Mouse (Mus musculus) brain, embryonic 14.5 days (tissue): ENCODE measurements at regions not wholly inside any gene's neighbourhood (a gene's known extent, or its start where the extent isn't known, plus 50 kb on each side); places are given as distances from the start of the nearest gene placed in this dataset.

ENCODE experiments used
- CTCF ChIP-seq: fragments of 200-500 bp; IDR thresholded peaks from 2 replicates; pipeline ENCODE4 v1.5.1; 2012; ENCODE audit warnings: inconsistent platforms, mild to moderate bottlenecking, moderate library complexity, borderline replicate concordance; ENCODE audit not compliant: insufficient read depth, insufficient read length; ENCODE audit errors: extremely low read depth
- POLR2A ChIP-seq: fragments of 200-500 bp; IDR thresholded peaks from 2 replicates; pipeline ENCODE4 v1.6.1; 2012; ENCODE audit warnings: mild to moderate bottlenecking, inconsistent platforms, borderline replicate concordance; ENCODE audit not compliant: poor library complexity, insufficient read depth, insufficient read length, severe bottlenecking; ENCODE audit errors: extremely low read depth

- TF ChIP-seq CTCF (no peak), POLR2A (no peak)
Measured at GRCm38 (mm10) chr2:117743901-117744300, 367.8 kb upstream of the Thbs1 start.
